8 mouse cellular contexts compared by ENCODE assay signal in genomic region chr4:108847715-108848504, GRCm38 (mm10). TPM values are rescaled to one million over a fixed set of nuclear protein-coding genes. Genes with fewer than 3 reads are reported as not detected.
DNase-seq lines count a peak whose midpoint lies in the region; ATAC-seq and TF ChIP-seq lines count a peak whose summit lies in the region.

Gene Kti12 (plus strand): TSS chr4:108847785.

- H3K9me3 ChIP-seq in embryonic facial prominence, embryonic 13.5 days, result no peaks in the 10 kb centered on the region
- no peaks in the 10 kb centered on the region for H3K9me3 ChIP-seq in limb, embryonic 13.5 days
- no peaks in the 10 kb centered on the region for H3K9me3 ChIP-seq in midbrain, embryonic 16.5 days (replicated peaks; ENCODE audit: control insufficient read depth, low read length, poor library complexity, severe bottlenecking)

- H3K27me3 ChIP-seq in embryonic facial prominence, embryonic 13.5 days, result no peaks in the 10 kb centered on the region
- no peaks in the 10 kb centered on the region for H3K27me3 ChIP-seq in heart, adult 2 months (ENCODE audit: control insufficient read depth, insufficient read depth, low read length)
- H3K27me3 ChIP-seq in limb, embryonic 13.5 days, result no peaks in the 10 kb centered on the region
- H3K27me3 ChIP-seq in midbrain, embryonic 16.5 days (ENCODE audit: control insufficient read depth, insufficient read depth, low read depth, low read length), result no peaks in the 10 kb centered on the region

- peak within 1 kb of the TSS; percentile 94 for H3K4me2 ChIP-seq in embryonic facial prominence, embryonic 13.5 days
- H3K4me2 ChIP-seq in limb, embryonic 13.5 days (replicated peaks), result peak within 1 kb of the TSS; percentile 99
- H3K4me2 ChIP-seq in midbrain, embryonic 16.5 days (ENCODE audit: low read length), result peak within 1 kb of the TSS; percentile 99

- TF ChIP-seq CTCF in heart, adult 2 months (IDR thresholded peaks at IDR 0.05), result no peak

- peaks cover 18% of the 10 kb centered on the region for H3K4me1 ChIP-seq in embryonic facial prominence, embryonic 13.5 days
- H3K4me1 ChIP-seq in heart, adult 2 months (ENCODE audit: control insufficient read depth, insufficient read depth, low read length), result peaks cover 5% of the 10 kb centered on the region
- H3K4me1 ChIP-seq in limb, embryonic 13.5 days, result peaks cover 23% of the 10 kb centered on the region
- H3K4me1 ChIP-seq in midbrain, embryonic 16.5 days (ENCODE audit: control insufficient read depth, insufficient read depth, low read length), result peaks cover 25% of the 10 kb centered on the region

- peaks cover 12% of the 10 kb centered on the region for H3K36me3 ChIP-seq in embryonic facial prominence, embryonic 13.5 days
- H3K36me3 ChIP-seq in heart, adult 2 months (ENCODE audit: control insufficient read depth, insufficient read depth, low read length), result peaks cover 19% of the 10 kb centered on the region
- H3K36me3 ChIP-seq in limb, embryonic 13.5 days, result peaks cover 10% of the 10 kb centered on the region
- H3K36me3 ChIP-seq in midbrain, embryonic 16.5 days (ENCODE audit: control insufficient read depth, insufficient read depth, low read length), result peaks cover 4% of the 10 kb centered on the region; the same call in 1 of the 2 replicates

- ATAC-seq in embryonic facial prominence, embryonic 13.5 days (ENCODE audit: insufficient number of reproducible peaks, insufficient read depth, low FRiP score, low TSS enrichment, low read depth), result peak; percentile 68
- peak; percentile 90 for ATAC-seq in limb, embryonic 13.5 days (ENCODE audit: low FRiP score, low read depth)
- ATAC-seq in midbrain, embryonic 16.5 days, result peak; percentile 92

- peak; percentile 88 for DNase-seq in 3134 (ENCODE audit: extremely low read depth, insufficient read length, low spot score)
- DNase-seq in adrenal gland, postnatal 36 days, result peak; percentile 87 to 89
- peak; percentile 86 to 90 for DNase-seq in heart, adult 2 months
- DNase-seq in kidney, adult 8-10 months, result peak; percentile 81 to 83
- peak; percentile 65 to 74 for DNase-seq in spleen, postnatal 10 days (ENCODE audit: low spot score in 2 of 2)

- H3K9ac ChIP-seq in embryonic facial prominence, embryonic 13.5 days, result peak within 1 kb of the TSS; percentile 91
- H3K9ac ChIP-seq in heart, adult 2 months (ENCODE audit: low read depth, low read length), result peak within 1 kb of the TSS; percentile 86
- peak within 1 kb of the TSS; percentile 87 for H3K9ac ChIP-seq in limb, embryonic 13.5 days
- H3K9ac ChIP-seq in midbrain, embryonic 16.5 days (ENCODE audit: low read depth, low read length), result peak within 1 kb of the TSS; percentile 80

- H3K79me2 ChIP-seq in heart, adult 2 months (replicated peaks; ENCODE audit: control insufficient read depth, insufficient read depth, low read length), result 0 out of 2 replicates have a peak, but pooled peaks cover 3% of the 10 kb centered on the region

- TF ChIP-seq EP300 in heart, adult 2 months (IDR thresholded peaks at IDR 0.05; ENCODE audit: insufficient read depth, low read depth, low read length), result 0 out of 2 replicates have a peak, but pooled peaks have one; percentile 66

- intact Hi-C loops in heart, adult 2 months (cut with DNase I), result loop anchor here (1.0 to 5.0 kb wide), 2 partner anchors 13 to 51 kb away; no protein-coding TSS in a partner anchor

- peak; percentile 78 for TF ChIP-seq POLR2A in heart, adult 2 months (IDR thresholded peaks at IDR 0.05; ENCODE audit: insufficient read depth, low read depth, low read length)

- WGBS in embryonic facial prominence, embryonic 13.5 days, result under 1% methylated on average over 77 of the region's 77 CpGs
- WGBS in heart, adult 2 months, result under 1% methylated on average over 77 of the region's 77 CpGs
- WGBS in limb, embryonic 13.5 days, result under 1% methylated on average over 77 of the region's 77 CpGs
- under 1% methylated on average over 77 of the region's 77 CpGs for WGBS in midbrain, embryonic 16.5 days

- H3K27ac ChIP-seq in embryonic facial prominence, embryonic 13.5 days, result peak within 1 kb of the TSS; percentile 82
- H3K27ac ChIP-seq in heart, adult 2 months, result peak within 1 kb of the TSS; percentile 92
- H3K27ac ChIP-seq in limb, embryonic 13.5 days, result peak within 1 kb of the TSS; percentile 85
- H3K27ac ChIP-seq in midbrain, embryonic 16.5 days (ENCODE audit: low read length), result peak within 1 kb of the TSS; percentile 84

- peak within 1 kb of the TSS; percentile 95 for H3K4me3 ChIP-seq in embryonic facial prominence, embryonic 13.5 days
- peak within 1 kb of the TSS; percentile 88 for H3K4me3 ChIP-seq in heart, adult 2 months
- peak within 1 kb of the TSS; percentile 91 for H3K4me3 ChIP-seq in limb, embryonic 13.5 days
- peak within 1 kb of the TSS; percentile 93 for H3K4me3 ChIP-seq in midbrain, embryonic 16.5 days (ENCODE audit: low read depth, low read length)

RNA-seq across cellular contexts. Expression of gene Kti12, which starts in this region (rescaled TPM):
- 10 to 100 TPM; 33.4 to 39.0 TPM for total RNA-seq in adrenal gland, postnatal 36 days (2021)
- 49.7 and 53.3 TPM in 2 replicates for polyA plus RNA-seq in embryonic facial prominence, embryonic 13.5 days (2015; fragmentation: Nextera tagmentation; extraction: Ambion mirVana)
- 10 to 100 TPM; 20.3 to 23.3 TPM for total RNA-seq in heart, adult 2 months (2021)
- polyA plus RNA-seq in heart, adult 2 months (2012; rRNA removed), result 22.9 and 29.7 TPM in 2 replicates
- 49.6 and 50.5 TPM in 2 replicates for polyA plus RNA-seq in limb, embryonic 13.5 days (2015; fragmentation: Nextera tagmentation; extraction: Ambion mirVana)
- polyA plus RNA-seq in midbrain, embryonic 16.5 days (2015; fragmentation: Nextera tagmentation; extraction: Ambion mirVana), result 22.4 and 23.6 TPM in 2 replicates

Comparison
In these comparisons a context has a peak if more than half of its experiments do, and no peak if none do; other contexts are left out.
1. Peak in every context shown above with its lines: DNase-seq, ATAC-seq, H3K4me3 ChIP-seq and H3K27ac ChIP-seq.